Mouse (Mus musculus) thymus, postnatal 14 days (tissue): Measurements from ENCODE around the gene Gm11397.
"Not testable (repeated sequence)": the region's sequence is repeated elsewhere in the genome, so short reads cannot be mapped to it uniquely, and the experiment has no call there.

Experiments
- DNase-seq: peaks from one replicate; pipeline ENCODE4 v3.0.0; 2021

Gene Gm11397

GRCm38 (mm10) chr13:33395461-33395860, at the start of gene Gm11397:
Gm11397 (plus strand) TSS chr13:33395761.
- not testable (repeated sequence) for DNase-seq

GRCm38 (mm10) chr13:33356666-33357065, 38.9 kb upstream of the Gm11397 start:
- not testable (repeated sequence) for DNase-seq

- not testable (repeated sequence) for DNase-seq
Observed at GRCm38 (mm10) chr13:33432714-33433113, 37.2 kb downstream of the Gm11397 start.
